Mouse (Mus musculus) CH12.LX (cell line): ENCODE measurements around the gene Tmem59l. TPM values are rescaled to one million over a fixed set of nuclear protein-coding genes. Genes with fewer than 3 reads are reported as not detected.
A peak's percentile ranks its signal among the peaks of the same experiment; 100 is the strongest.

Source experiments
- DNase-seq: peaks from one replicate; pipeline ENCODE4 v3.0.0-alpha.2; 2013; ENCODE audit errors: extremely low read depth
- H3K27ac ChIP-seq: 2 replicates; pipeline ENCODE4 v1.5.1; 2012; ENCODE audit warnings: low read depth, mild to moderate bottlenecking, control low read depth, moderate library complexity; ENCODE audit not compliant: insufficient read depth
- H3K27me3 ChIP-seq: replicated peaks from 2 replicates; pipeline ENCODE3; 2012; ENCODE audit warnings: inconsistent platforms
- H3K36me3 ChIP-seq, 2 experiments: replicated peaks in 1 of 2; 2 replicates each; pipeline versions ENCODE3 to v1.6.1; 2012; ENCODE audit warnings: inconsistent platforms in 1 of 2, low read length in 1 of 2, mild to moderate bottlenecking in 1 of 2, mixed read lengths in 1 of 2, moderate library complexity in 1 of 2; ENCODE audit not compliant: control insufficient read depth in 1 of 2, insufficient read depth in 1 of 2
- H3K4me1 ChIP-seq, 2 experiments: 2 replicates each; pipeline ENCODE4 v1.6.1; 2012; ENCODE audit warnings: inconsistent platforms in 1 of 2, moderate library complexity in 1 of 2; ENCODE audit not compliant: insufficient read depth in 2 of 2, control insufficient read depth in 1 of 2
- H3K4me2 ChIP-seq: 2 replicates; pipeline ENCODE4 v1.6.1; 2012; ENCODE audit warnings: low read depth, mild to moderate bottlenecking, control low read depth; ENCODE audit not compliant: poor library complexity, insufficient read depth, severe bottlenecking
- H3K4me3 ChIP-seq, 3 experiments: fragments of 150-350 bp in 1 of 3; sonication (generic) in 1 of 3; replicated peaks in 1 of 3; 2 replicates each; pipeline versions ENCODE3 to v1.5.1; 2011 to 2012; ENCODE audit warnings: low read depth in 2 of 3, low read length in 2 of 3, mild to moderate bottlenecking in 2 of 3, moderate library complexity in 2 of 3, control low read depth in 1 of 3, improper control_type of control experiment in 1 of 3, inconsistent platforms in 1 of 3, mixed read lengths in 1 of 3; ENCODE audit not compliant: poor library complexity in 1 of 3
- H3K79me2 ChIP-seq: replicated peaks from 2 replicates; pipeline ENCODE4 v1.6.1; 2012; ENCODE audit warnings: mild to moderate bottlenecking, moderate library complexity; ENCODE audit not compliant: control insufficient read depth, poor library complexity, insufficient read depth, severe bottlenecking; ENCODE audit errors: extremely low read depth
- H3K9ac ChIP-seq: 2 replicates; pipeline ENCODE4 v1.6.1; 2012; ENCODE audit warnings: low read depth, mild to moderate bottlenecking, control low read depth, moderate library complexity; ENCODE audit not compliant: insufficient read depth
- H3K9me3 ChIP-seq: replicated peaks from 2 replicates; pipeline ENCODE3; 2012; ENCODE audit warnings: low read length, inconsistent platforms, mixed read lengths
- BHLHE40 ChIP-seq: IDR thresholded peaks from 2 replicates; pipeline ENCODE4 v1.6.1; 2011; ENCODE audit warnings: mild to moderate bottlenecking, low read depth, low read length, improper control_type of control experiment
- CHD2 ChIP-seq: IDR thresholded peaks from 2 replicates; pipeline ENCODE4 v1.6.1; 2011; ENCODE audit warnings: low read length, improper control_type of control experiment
- ETS1 ChIP-seq: conservative IDR thresholded peaks from 2 replicates; pipeline ENCODE4 v1.6.1; 2012; ENCODE audit warnings: low read depth, mild to moderate bottlenecking, inconsistent platforms, low read length, improper control_type of control experiment, moderate library complexity
- JUN ChIP-seq: IDR thresholded peaks from 2 replicates; pipeline ENCODE4 v1.6.1; 2011; ENCODE audit warnings: low read depth, mild to moderate bottlenecking, low read length, improper control_type of control experiment, moderate library complexity; ENCODE audit not compliant: insufficient read depth
- JUND ChIP-seq: conservative IDR thresholded peaks from 2 replicates; pipeline ENCODE4 v1.6.1; 2011; ENCODE audit warnings: low read depth, low read length, improper control_type of control experiment
- MAX ChIP-seq: IDR thresholded peaks from 2 replicates; pipeline ENCODE4 v1.6.1; 2011; ENCODE audit warnings: low read length, improper control_type of control experiment
- MEF2A ChIP-seq: IDR thresholded peaks from 2 replicates; pipeline ENCODE4 v1.6.1; 2014; ENCODE audit warnings: low read depth, mild to moderate bottlenecking, inconsistent platforms, low read length, improper control_type of control experiment, borderline replicate concordance
- MXI1 ChIP-seq: IDR thresholded peaks from 2 replicates; pipeline ENCODE4 v1.6.1; 2011; ENCODE audit warnings: mild to moderate bottlenecking, low read depth, low read length, improper control_type of control experiment
- PAX5 ChIP-seq: IDR thresholded peaks from 2 replicates; pipeline ENCODE4 v1.6.1; 2012; ENCODE audit warnings: low read length, inconsistent platforms, mixed read lengths
- POLR2A ChIP-seq: IDR thresholded peaks from 2 replicates; pipeline ENCODE4 v1.6.1; 2011; ENCODE audit warnings: low read depth, mild to moderate bottlenecking, improper control_type of control experiment, low read length
- SIN3A ChIP-seq: IDR thresholded peaks from 2 replicates; pipeline ENCODE4 v1.6.1; 2012; ENCODE audit warnings: low read length, improper control_type of control experiment, inconsistent platforms
- USF1 ChIP-seq: IDR thresholded peaks from 2 replicates; pipeline ENCODE4 v1.6.1; 2014; ENCODE audit warnings: low read depth, mild to moderate bottlenecking, inconsistent platforms, low read length, improper control_type of control experiment
- ZKSCAN1 ChIP-seq: IDR thresholded peaks from 2 replicates; pipeline ENCODE4 v1.6.1; 2012; ENCODE audit warnings: low read depth, inconsistent platforms, low read length, improper control_type of control experiment, borderline replicate concordance
- ZMIZ1 ChIP-seq: IDR thresholded peaks from 2 replicates; pipeline ENCODE4 v1.6.1; 2012; ENCODE audit warnings: low read depth, mild to moderate bottlenecking, inconsistent platforms, low read length, improper control_type of control experiment
- dilution Hi-C: fragments of 300-500 bp; cut with MboI; formaldehyde crosslinking; loops from 2 replicates; pipeline ENCODE4 v1.14.3; 2020; ENCODE audit warnings: low sequenced_read_pairs; ENCODE audit not compliant: extremely low pct_unique_long_range_greater_than_20kb, extremely low pct_ligation_motif_present
- in situ Hi-C: fragments of 300-500 bp; cut with MboI; formaldehyde crosslinking; loops from 3 replicates; pipeline ENCODE4 v1.14.3; 2019; ENCODE audit warnings: low sequenced_read_pairs, low pct_ligation_motif_present, low pct_unique_long_range_greater_than_20kb, mixed read lengths
- polyA plus RNA-seq: library from polyadenylated mRNA; unstranded; fragments of >175 nt; gene quantifications from 2 replicates; pipeline ENCODE4 v1.2.1, GENCODE M21; 2012; ENCODE audit warnings: low read depth; ENCODE audit not compliant: insufficient read length
- total RNA-seq, 2 experiments: library from RNA; depleted of rRNA; stranded (reverse); fragments of 300-350 nt in 1 of 2; fragments of >200 nt in 1 of 2; gene quantifications; 2 replicates each; pipeline ENCODE4 v1.2.3; 2012 to 2014

Gene Tmem59l
- total and polyA plus RNA-seq, 3 experiments = not detected

- dilution Hi-C loops = no loop called here
- peaks cover 2 to 50% of the 10 kb centered on the region in 2 experiments for H3K4me1 ChIP-seq
Measured at GRCm38 (mm10) chr8:70500386-70501301, 13.5 kb upstream of the Tmem59l start.

DNA sequence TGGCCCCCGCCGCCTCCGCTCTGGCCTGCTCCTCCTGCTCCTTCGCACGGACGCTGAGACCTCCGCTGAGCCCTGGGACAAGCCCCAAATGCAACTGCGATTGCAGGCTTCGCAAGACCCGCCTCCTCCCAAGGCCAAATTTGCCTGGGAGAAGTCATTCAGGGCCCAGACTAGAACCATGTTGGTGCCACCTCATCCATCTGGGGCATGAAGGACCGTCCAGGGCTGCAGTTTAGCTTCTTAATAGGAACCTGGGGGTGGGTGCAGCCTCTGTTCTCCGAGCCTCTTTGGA, 8.6 kb upstream of the Tmem59l start:
- no peaks in the 10 kb centered on the region for H3K79me2 ChIP-seq
- no peak overlapping the region for H3K4me2 ChIP-seq
- dilution Hi-C loops (no loop called here), in situ Hi-C loops (no loop called here)
- no peaks in the 10 kb centered on the region for H3K36me3 ChIP-seq
- H3K4me3 ChIP-seq = no peak overlapping the region
- H3K9ac ChIP-seq = no peak overlapping the region
- TF ChIP-seq MEF2A (no peak), ZMIZ1 (no peak), ETS1 (no peak), SIN3A (no peak), JUND (no peak), MAX (no peak), JUN (no peak), PAX5 (no peak), CHD2 (no peak), USF1 (no peak), MXI1 (no peak)
- H3K4me1 ChIP-seq = peaks cover 0 to 27% of the 10 kb centered on the region in 2 experiments; a peak in 3 of 4 replicates
- H3K27ac ChIP-seq = no peak overlapping the region
- peaks cover 86% of the 10 kb centered on the region for H3K27me3 ChIP-seq
- no peak for DNase-seq
- H3K9me3 ChIP-seq = no peaks in the 10 kb centered on the region

More at GRCm38 (mm10) chr8:70500386-70501301, 13.5 kb upstream of the Tmem59l start:
- Histone ChIP-seq H3K36me3 (peaks cover 0 to 21% of the 10 kb centered on the region in 2 experiments), H3K9ac (no peak overlapping the region), H3K79me2 (no peaks in the 10 kb centered on the region), H3K9me3 (no peaks in the 10 kb centered on the region)
- no peak for DNase-seq
- TF ChIP-seq ZKSCAN1 = no peak
- 0 out of 2 replicates have a peak, but pooled peaks have one; percentile 23 for TF ChIP-seq POLR2A
- peak; percentile 79 for TF ChIP-seq BHLHE40
- TF ChIP-seq, all 38 proteins: peak for 2
- in situ Hi-C loops = loop anchor here (10.0 kb wide), 1 partner anchor 86 kb away; no protein-coding TSS in a partner anchor
- H3K27me3 ChIP-seq = peaks cover 39% of the 10 kb centered on the region
- peak overlapping the region; percentile 47 for H3K4me2 ChIP-seq
- H3K27ac ChIP-seq = no peak overlapping the region
- peak overlapping the region in 2 of 3 experiments; percentile 33 to 40 for H3K4me3 ChIP-seq
